Mouse (Mus musculus) spleen, adult 2 months (tissue): ENCODE data around the gene Adamts10.

Experiments
- CTCF ChIP-seq: fragments of 200-500 bp; IDR thresholded peaks from 2 replicates; pipeline ENCODE4 v1.5.1; 2011; ENCODE audit warnings: mild to moderate bottlenecking, inconsistent platforms; ENCODE audit not compliant: insufficient read depth, insufficient read length, insufficient replicate concordance; ENCODE audit errors: extremely low read depth
- POLR2A ChIP-seq: fragments of 200-500 bp; IDR thresholded peaks from 2 replicates; pipeline ENCODE4 v1.6.1; 2011; ENCODE audit warnings: low read depth, low read length, inconsistent platforms

DNA sequence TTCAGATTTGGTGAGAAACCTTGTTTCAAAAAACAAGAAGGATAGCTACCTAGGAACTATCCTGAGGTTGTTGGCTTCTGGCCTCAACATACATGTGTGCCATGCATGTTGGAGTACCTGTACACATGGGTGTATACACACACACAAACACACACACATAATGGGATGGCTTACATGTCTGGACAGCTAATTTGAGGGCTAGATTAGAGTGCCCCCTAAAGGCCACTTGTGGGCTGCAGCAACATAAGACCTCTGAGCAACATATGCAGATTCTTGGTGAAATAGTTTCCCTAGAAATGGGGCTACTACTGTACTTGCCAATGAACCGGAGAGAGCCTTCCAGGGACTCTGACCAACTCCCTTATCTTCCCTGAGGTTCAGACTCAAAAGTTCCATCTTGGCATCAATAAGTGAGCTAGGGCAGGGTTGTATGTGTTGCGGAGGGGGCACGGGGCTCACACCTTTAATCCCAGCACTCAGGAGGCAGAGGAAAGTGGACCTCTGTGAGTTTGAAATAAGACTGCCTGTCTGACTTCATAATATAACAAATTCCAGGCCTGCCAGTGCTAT is 15.2 kb downstream of the Adamts10 start:
- no peak for TF ChIP-seq POLR2A
- TF ChIP-seq CTCF = peak; percentile 27; the same call in 1 of the 2 replicates
